Comparison of ENCODE assay signal across 11 mouse cellular contexts in genomic region chr11:83465976-83466375, GRCm38 (mm10). TPM values are rescaled to one million over a fixed set of nuclear protein-coding genes. Genes with fewer than 3 reads are reported as not detected.
DNase-seq lines count a peak whose midpoint lies in the region; ATAC-seq lines count a peak whose summit lies in the region.
"Had no signal": no experiment of that assay in that cellular context is flagged by ENCODE, and none has a peak within 500 bp of the region (broad histone marks: within the 10 kb centered on the region; RNA-seq: fewer than 3 reads in every experiment).

No protein-coding gene starts in this region.

- WGBS in heart, embryonic 11.5 days (ENCODE audit: insufficient replicate concordance) = 41% methylated on average over 2 of the region's 2 CpGs

- no peak overlapping the region for H3K27ac ChIP-seq in heart, embryonic 11.5 days (ENCODE audit: low read depth, low read length)
- H3K27ac ChIP-seq: embryonic facial prominence, embryonic 15.5 days had no signal

- peak; percentile 96 for DNase-seq in heart, adult 11 months
- peak; percentile 69 for DNase-seq in 3134 (ENCODE audit: extremely low read depth, insufficient read length, low spot score)
- DNase-seq in kidney, postnatal 10 days = peak; percentile 56
- DNase-seq in embryo, embryonic 10.5 days (ENCODE audit: low spot score) = no peak
- no peak for DNase-seq in left cerebral cortex, adult 9 months (ENCODE audit: low spot score in 2 of 2)
- DNase-seq in right cerebral cortex, postnatal 36 days (ENCODE audit: low spot score in 2 of 2) = no peak

- no peaks in the 10 kb centered on the region for H3K36me3 ChIP-seq in heart, embryonic 11.5 days (ENCODE audit: control insufficient read depth, insufficient read depth, low read length)
- H3K36me3 ChIP-seq: embryonic facial prominence, embryonic 15.5 days; G1E; limb, embryonic 12.5 days had no signal

- ATAC-seq in heart, embryonic 11.5 days (replicated peaks; ENCODE audit: insufficient number of reproducible peaks, low FRiP score, low TSS enrichment) = no peak
- ATAC-seq in cerebellum, adult (ENCODE audit: insufficient number of reproducible peaks, low FRiP score, low TSS enrichment) = peak; percentile 78

- H3K4me1 ChIP-seq in heart, embryonic 11.5 days (ENCODE audit: control insufficient read depth, insufficient read depth, low read length) = peaks cover 26% of the 10 kb centered on the region

- no peak overlapping the region for H3K4me3 ChIP-seq in heart, embryonic 11.5 days (ENCODE audit: low read depth, low read length)
- H3K4me3 ChIP-seq: embryonic facial prominence, embryonic 15.5 days; limb, embryonic 12.5 days had no signal

- no peak overlapping the region for H3K9ac ChIP-seq in heart, embryonic 11.5 days (ENCODE audit: low read depth, low read length)
- H3K9ac ChIP-seq: embryonic facial prominence, embryonic 15.5 days; limb, embryonic 12.5 days had no signal

- H3K4me2 ChIP-seq in heart, embryonic 11.5 days = no peak overlapping the region
- H3K4me2 ChIP-seq: embryonic facial prominence, embryonic 15.5 days; limb, embryonic 12.5 days had no signal

- H3K9me3 ChIP-seq in heart, embryonic 11.5 days (replicated peaks; ENCODE audit: control insufficient read depth, low read length) = no peaks in the 10 kb centered on the region
- H3K9me3 ChIP-seq: embryonic facial prominence, embryonic 15.5 days; G1E; limb, embryonic 12.5 days had no signal

- H3K27me3 ChIP-seq in heart, embryonic 11.5 days (ENCODE audit: control insufficient read depth, insufficient read depth, low read length) = peaks cover 27% of the 10 kb centered on the region

RNA-seq across cellular contexts. Expression of gene Mmp28, which starts 3.1 kb away (rescaled TPM):
- 3.3 and 5.6 TPM in 2 replicates for polyA plus RNA-seq in heart, embryonic 11.5 days (2014; fragmentation: Nextera tagmentation; extraction: Ambion mirVana)
- polyA plus RNA-seq: G1E had no signal

RNA-seq across cellular contexts. Expression of gene Taf15, which starts 6.9 kb away (rescaled TPM):
- 6.0 and 15.1 TPM in 2 replicates for polyA plus RNA-seq in heart, embryonic 11.5 days (2014; fragmentation: Nextera tagmentation; extraction: Ambion mirVana)

RNA-seq across cellular contexts. Expression of gene 1700020L24Rik, which starts 28.5 kb away (rescaled TPM):
- 2.1 and 2.3 TPM in 2 replicates for polyA plus RNA-seq in heart, embryonic 11.5 days (2014; fragmentation: Nextera tagmentation; extraction: Ambion mirVana)
- polyA plus RNA-seq: G1E had no signal

RNA-seq across cellular contexts. Expression of gene Gas2l2, which starts 36.7 kb away (rescaled TPM):
- polyA plus RNA-seq in heart, embryonic 11.5 days (2014; fragmentation: Nextera tagmentation; extraction: Ambion mirVana) = 0.10 and 0.14 TPM in 2 replicates
- polyA plus RNA-seq: G1E; limb, embryonic 12.5 days had no signal

RNA-seq across cellular contexts. Expression of gene Heatr9, which starts 56.0 kb away (rescaled TPM):
- not detected in 2 replicates for polyA plus RNA-seq in heart, embryonic 11.5 days (2014; fragmentation: Nextera tagmentation; extraction: Ambion mirVana)
- polyA plus RNA-seq: embryonic facial prominence, embryonic 15.5 days; G1E; limb, embryonic 12.5 days had no signal

Comparison
In these comparisons a context has a peak if more than half of its experiments do, and no peak if none do; other contexts are left out.
1. DNase-seq: peak in heart, adult 11 months (single experiment), 3134 (single experiment) and kidney, postnatal 10 days (single experiment); none in embryo, embryonic 10.5 days (single experiment), left cerebral cortex, adult 9 months (0 of 2) and right cerebral cortex, postnatal 36 days (0 of 2).